Mouse (Mus musculus) telencephalon, adult 2 months (tissue): ENCODE measurements around the gene Prkca.

Source experiments
- DNase-seq: peaks from one replicate; pipeline ENCODE4 v3.0.0-alpha.2; 2011; ENCODE audit warnings: low read depth, low spot score

The Prkca gene

DNA sequence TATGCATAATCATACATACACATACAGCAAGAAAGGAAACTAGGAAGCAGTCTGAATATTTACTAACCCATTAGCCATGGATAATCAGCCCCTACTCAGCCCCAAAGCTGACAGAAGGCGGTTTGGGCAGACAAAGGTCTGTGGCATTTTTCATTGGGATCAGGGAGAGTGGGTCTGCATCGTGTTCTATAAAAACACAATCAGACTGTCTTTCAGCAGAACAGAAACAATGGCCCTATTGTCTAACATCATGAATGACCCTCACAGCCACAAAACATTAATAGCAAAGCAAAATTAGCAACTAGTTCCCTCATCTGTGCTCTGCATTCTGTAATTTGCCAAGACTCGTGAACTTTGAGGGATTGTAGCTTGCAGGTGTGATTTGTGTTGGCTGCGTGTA lies 181.6 kb downstream of the Prkca start:
- no peak for DNase-seq

GRCm38 (mm10) chr11:108160056-108160455 lies 183.7 kb downstream of the Prkca start:
- no peak for DNase-seq

DNA sequence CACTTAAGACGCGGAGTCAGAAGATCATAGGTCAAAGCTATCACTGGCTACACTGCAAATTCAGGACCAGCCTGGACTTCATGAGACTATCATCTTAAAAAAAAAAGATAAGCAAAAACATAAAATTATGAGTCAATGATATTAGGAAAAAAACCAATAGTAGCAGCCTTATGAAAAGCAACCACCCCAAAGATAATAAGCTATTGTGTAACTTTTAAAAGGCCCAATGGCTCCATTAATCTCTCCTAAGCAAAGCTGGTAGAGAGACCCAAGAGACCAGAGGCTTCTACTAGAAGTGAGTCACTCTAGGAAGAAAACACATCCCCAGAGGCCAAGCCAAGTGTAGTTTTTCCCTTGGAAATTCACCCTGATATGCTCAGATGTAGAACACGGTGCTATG lies 185.7 kb downstream of the Prkca start:
- DNase-seq = no peak

DNA sequence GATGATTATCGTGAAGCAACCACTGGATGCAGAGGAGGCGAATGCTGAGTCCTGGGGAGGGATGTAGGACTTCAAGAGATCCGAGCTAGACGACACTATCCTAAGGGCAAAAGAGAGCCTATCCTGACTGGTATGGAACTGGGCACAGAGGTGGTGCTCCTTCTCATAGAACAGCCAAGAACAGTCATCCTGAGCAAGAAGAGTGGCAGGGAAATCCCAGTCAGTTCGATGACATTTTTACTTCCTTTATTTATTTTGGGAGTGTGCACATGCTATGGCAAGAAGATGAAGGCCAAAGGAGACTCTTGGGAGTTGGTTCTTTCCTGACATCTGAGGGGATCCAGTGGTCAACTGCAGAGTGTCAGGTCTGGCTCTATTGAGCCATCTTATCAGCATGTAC lies 186.7 kb downstream of the Prkca start:
- no peak for DNase-seq

DNA sequence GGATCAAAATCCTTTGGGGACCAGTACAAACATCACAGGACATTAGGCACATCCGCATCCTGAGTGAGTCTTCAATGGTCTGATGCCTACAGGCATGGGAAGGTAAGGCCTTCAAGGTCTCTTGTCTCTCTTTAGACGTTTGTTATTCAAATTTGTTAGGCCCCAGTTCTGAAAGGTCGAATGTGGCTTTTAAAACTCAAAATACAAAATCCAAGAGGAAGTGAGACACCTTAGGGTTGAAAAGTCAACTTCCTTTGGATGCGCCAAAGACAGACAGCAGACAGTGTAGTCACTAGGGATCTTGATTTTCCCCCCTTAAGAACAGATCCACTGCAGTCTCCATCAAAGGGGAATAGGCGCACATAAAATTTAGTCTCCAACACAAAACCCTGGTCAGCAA lies 187.6 kb downstream of the Prkca start:
- no peak for DNase-seq

DNA sequence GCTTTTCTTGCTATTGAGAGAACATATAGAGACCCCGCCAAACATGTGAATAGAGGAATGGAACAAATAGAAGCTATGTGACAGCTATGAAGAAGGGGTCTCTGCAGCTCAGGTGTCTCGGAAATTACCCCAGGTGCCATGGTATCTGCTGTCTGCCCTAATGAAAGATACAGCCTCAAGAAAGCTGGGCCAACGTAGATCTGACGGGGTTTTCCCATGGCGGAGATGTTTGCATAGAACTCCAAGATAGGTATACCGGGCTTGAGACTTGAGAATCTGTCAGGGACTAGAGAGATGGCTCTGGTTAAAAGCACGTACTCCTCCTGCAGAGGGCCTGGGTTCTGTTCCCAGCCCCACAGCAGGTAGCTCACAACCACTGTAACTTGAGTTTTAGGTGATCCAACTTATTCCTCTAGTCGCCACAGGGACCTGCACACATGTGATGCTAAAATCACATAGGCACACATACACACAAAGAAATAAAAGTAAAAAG lies 188.6 kb downstream of the Prkca start:
- DNase-seq = no peak

DNA sequence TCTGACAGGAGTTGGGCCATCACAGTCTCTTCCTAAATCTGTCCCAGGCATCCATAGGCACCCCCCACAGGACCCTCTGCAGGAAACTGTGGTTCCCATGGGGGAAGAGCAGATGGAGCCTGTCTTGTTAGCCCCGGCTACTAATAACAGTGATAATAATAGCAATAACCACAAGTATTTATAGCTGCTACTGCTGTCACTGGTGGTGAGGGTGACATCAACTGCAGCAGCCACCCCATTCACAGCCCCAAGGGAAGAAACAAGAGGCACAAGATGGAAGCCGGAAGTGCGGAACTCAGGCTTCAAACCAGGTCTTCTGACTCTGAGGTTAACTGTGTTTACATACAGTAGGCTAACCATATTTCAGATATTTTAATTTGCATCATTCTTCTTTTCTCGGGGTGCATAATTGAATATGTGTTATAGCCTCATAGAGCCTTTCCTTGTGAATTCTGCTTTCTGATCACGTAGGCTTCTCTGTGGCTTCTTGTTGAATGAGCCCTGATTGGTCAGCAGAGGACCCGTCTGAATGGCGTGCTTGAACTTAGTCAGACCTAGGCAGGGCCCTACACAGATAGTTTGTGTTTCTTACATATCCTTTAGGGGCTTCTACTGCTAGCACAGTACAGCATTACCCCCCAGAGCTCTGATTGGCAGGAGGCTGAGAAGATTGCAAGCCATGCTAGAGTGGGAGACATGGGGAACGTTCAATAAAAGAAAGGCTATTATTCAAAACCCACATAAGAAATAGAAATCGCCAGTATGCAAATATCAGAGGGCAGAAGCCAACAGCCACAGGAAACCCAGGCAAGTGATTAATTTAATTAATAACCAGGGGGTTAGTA lies 189.5 kb downstream of the Prkca start:
- DNase-seq = no peak

DNA sequence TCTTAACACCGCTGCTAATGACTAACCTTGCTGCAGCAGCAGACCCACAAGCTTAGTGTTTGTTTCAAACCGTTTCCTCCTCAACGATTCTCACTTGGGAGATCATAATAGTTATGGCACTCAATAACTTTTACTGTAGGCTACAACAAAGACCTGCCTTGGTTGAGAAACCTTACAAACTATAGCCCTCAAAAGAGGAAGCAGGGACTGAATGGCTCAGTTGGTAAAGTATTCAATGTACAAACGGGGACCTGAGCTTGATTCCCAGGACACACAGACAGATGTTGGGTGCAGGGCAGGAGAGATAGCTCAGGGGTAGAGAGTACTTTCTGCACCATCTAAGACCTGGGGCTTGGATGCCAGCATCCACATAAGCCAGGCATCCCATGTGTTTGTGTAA lies 191.1 kb downstream of the Prkca start:
- no peak for DNase-seq

DNA sequence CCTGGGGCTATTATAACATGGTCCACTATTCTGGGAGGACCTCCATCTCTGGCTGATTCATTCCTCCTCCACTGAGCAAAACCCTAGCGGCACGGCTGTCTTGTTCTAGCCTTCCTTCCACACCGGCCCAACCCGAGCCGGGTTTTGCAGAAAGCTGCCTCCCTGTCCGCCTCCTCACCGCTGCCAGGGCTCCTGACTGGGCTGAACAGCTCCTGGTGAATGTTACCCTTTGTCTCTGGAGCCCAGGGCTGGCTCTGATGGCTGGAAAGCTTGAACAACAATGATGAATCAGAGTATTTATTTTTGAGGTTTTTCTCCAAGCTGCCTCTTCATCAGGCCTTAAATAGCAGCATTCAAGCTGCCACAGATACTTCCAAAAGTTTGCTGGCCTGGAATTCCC lies 193.3 kb downstream of the Prkca start:
- peak; percentile 89 for DNase-seq

DNA sequence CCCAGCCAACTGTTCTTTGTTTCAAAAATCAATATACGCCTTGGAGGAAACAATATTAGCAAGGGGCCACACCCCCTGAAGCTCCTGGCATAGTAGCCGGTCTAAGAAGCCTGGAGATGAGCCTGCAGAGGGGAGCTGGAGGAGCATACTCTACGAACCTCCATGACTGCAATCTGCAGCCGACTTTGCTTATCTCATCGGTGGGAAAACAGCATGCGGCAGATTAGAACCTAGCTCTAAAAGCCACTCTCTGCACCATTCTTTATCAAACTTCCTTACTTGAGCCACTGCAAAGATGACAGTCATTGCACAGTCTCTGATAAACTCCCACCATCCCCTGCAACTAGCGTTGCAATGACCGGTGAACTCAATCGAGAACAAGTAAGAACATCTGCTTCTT lies 194.5 kb downstream of the Prkca start:
- no peak for DNase-seq

DNA sequence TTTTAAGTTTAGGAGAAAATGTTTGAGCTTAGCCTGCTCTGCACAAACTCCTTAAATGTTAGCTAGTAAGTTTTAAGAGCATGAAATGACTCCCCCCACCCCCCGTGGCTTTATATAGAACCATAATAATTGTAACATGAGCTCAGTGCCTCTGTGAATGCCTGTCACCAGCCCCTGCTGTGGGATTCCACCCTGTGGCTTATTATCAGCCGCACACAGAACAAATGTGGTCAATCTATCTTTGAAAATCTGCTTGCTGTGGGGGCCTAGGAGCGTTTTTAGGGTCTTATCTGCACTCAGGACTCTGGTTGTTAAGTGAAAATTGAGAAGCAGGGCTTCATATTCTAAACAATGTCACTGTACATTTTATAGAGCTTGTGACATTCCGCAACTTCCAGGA lies 195.2 kb downstream of the Prkca start:
- no peak for DNase-seq

GRCm38 (mm10) chr11:108145752-108146496 lies 197.8 kb downstream of the Prkca start:
- DNase-seq = no peak

DNA sequence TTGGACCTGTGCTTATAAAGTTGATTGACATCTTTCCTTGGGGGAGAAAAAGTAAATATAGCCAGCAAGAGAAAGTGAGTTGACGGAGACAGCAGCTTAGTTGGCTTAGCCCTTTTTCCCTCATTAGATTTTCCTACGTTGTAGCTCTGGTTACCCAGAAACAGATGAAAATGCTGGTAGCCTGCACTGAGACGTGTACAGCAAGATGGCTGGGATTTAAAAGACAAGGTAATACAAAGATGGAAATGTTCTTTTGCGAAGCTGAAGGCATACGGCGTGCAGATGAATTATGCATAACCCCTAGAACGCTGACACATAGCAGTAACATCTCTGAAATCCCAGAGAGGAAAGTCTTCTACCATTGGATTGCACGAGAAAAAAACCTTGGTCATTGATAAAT lies 198.6 kb downstream of the Prkca start:
- no peak for DNase-seq

- no peak for DNase-seq
Observed at GRCm38 (mm10) chr11:108143739-108144138, 200.0 kb downstream of the Prkca start.

- DNase-seq = no peak
Observed at GRCm38 (mm10) chr11:108140028-108140427, 203.7 kb downstream of the Prkca start.

DNA sequence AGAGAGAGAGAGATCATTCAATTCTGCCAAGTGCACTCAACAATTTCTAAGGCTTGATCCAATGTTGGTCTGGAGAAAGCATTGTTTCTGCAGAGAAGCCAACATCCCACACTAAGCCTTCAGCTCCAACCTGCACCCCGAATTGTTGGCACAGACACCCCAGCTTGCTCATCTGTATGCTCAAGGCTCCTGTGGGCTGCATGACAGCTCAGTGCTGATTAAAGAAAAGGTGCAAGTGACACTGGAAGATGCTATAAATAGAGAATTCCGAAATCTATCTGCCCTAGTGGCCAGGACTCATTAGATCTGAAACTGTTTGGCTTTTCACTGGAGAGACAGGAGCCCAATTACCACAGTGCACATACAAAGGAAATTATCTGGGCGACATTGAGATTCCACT lies 207.4 kb downstream of the Prkca start:
- no peak for DNase-seq

GRCm38 (mm10) chr11:108135407-108136159 lies 208.1 kb downstream of the Prkca start:
- DNase-seq = no peak

- no peak for DNase-seq
Observed at GRCm38 (mm10) chr11:108128593-108128992, 215.1 kb downstream of the Prkca start.

DNA sequence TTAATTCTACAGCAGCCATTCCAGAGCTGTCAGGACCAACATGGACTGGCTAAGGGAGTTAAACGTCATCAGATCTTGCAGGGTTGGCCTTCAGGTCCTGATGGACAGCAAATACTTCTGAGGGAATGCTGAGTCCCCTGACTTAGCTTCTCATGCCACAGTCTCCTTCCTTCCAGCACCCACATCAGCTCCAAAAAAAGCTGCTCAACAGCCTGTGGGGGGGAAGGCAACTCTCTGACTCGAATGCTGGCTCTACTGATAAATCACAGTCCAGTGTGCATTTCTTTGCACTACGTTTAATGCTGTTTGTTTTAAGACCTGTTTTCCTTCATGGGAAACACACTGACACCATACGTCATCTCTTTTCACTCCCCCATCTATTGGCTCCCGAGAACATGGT lies 215.8 kb downstream of the Prkca start:
- no peak for DNase-seq

DNA sequence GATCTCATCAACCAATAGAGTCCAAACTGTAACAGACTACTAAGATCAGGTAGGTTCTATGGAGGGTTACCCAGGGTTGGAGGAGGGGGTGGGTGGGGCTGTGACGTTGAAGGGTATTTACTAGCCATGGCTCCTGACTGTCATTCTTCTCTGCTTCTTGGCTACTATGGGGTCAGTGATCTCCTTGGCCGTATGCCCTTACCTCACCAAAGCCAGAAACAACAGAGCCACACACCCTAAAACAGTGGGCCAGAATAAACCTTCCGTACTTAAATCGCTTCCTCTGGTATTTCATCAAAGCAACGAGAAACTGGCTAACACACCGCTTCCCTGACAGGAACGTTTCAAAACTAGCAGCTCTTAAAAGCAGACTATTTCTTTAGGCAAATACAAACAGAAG lies 221.2 kb downstream of the Prkca start:
- DNase-seq = no peak

- DNase-seq = no peak
Observed at GRCm38 (mm10) chr11:108120708-108121107, 223.0 kb downstream of the Prkca start.

- DNase-seq = no peak
Observed at GRCm38 (mm10) chr11:108119785-108120184, 223.9 kb downstream of the Prkca start.
